Mouse (Mus musculus) Patski (cell line): Measurements from ENCODE around the gene Emx1. TPM values are rescaled to one million over a fixed set of nuclear protein-coding genes. Genes with fewer than 3 reads are reported as not detected.
"Not testable (repeated sequence)": the region's sequence is repeated elsewhere in the genome, so short reads cannot be mapped to it uniquely, and the experiment has no call there.

Experiments used
- ATAC-seq: fragments of 100-300 bp; one replicate; pipeline ENCODE4 v1.8.0; 2021
- CTCF ChIA-PET: fragments of 350-600 bp; sonication (Branson Sonifier 250); formaldehyde crosslinking; loops from one replicate; lab custom pipeline; 2022; ENCODE audit warnings: inconsistent platforms; lab: Charles Lee
- POLR2A ChIA-PET: fragments of 350-600 bp; sonication (Branson Sonifier 250); formaldehyde crosslinking; loops from one replicate; lab custom pipeline; 2022; ENCODE audit warnings: antibody characterized with exemption, inconsistent platforms; lab: Charles Lee
- DNase-seq: peaks from one replicate; pipeline ENCODE4 v3.0.0-alpha.2; 2011; ENCODE audit warnings: low read depth, low spot score
- H3K27me3 ChIP-seq: fragments of 371-371 bp; one replicate; pipeline ENCODE4 v1.5.1; 2021
- CTCF ChIP-seq: fragments of 100-300 bp; IDR thresholded peaks from one replicate; pipeline ENCODE4 v1.5.1; 2021
- in situ Hi-C: fragments of 300-500 bp; cut with MboI; formaldehyde crosslinking; loops from 3 replicates; pipeline ENCODE4 v1.11.1; 2018; ENCODE audit warnings: low pct_unique_long_range_greater_than_20kb, mixed read lengths
- polyA plus RNA-seq: library from polyadenylated mRNA; unstranded; gene quantifications from one replicate; pipeline ENCODE4 v1.2.3, GENCODE M21; 2021

Emx1 gene
- polyA plus RNA-seq, 1 experiment from 2014 or later, result not detected

- peak; percentile 26 for ATAC-seq
- in situ Hi-C loops, DNase-seq, H3K27me3 ChIP-seq: not testable (repeated sequence)
- TF ChIP-seq CTCF, result peak; percentile 74
- ChIA-PET CTCF (interaction anchor here (0.8 to 3.0 kb wide), 11 partner anchors 25 to 270 kb away, joined by 3 to 21 read pairs (median 3); no protein-coding TSS in a partner anchor), POLR2A (interaction anchor here (0.9 kb wide), 1 partner anchor 77 kb away, joined by 3 read pairs; no protein-coding TSS in a partner anchor)
These were observed 28.0 kb upstream of the Emx1 start for GRCm38 (mm10) chr6:85159092-85159760.

DNA sequence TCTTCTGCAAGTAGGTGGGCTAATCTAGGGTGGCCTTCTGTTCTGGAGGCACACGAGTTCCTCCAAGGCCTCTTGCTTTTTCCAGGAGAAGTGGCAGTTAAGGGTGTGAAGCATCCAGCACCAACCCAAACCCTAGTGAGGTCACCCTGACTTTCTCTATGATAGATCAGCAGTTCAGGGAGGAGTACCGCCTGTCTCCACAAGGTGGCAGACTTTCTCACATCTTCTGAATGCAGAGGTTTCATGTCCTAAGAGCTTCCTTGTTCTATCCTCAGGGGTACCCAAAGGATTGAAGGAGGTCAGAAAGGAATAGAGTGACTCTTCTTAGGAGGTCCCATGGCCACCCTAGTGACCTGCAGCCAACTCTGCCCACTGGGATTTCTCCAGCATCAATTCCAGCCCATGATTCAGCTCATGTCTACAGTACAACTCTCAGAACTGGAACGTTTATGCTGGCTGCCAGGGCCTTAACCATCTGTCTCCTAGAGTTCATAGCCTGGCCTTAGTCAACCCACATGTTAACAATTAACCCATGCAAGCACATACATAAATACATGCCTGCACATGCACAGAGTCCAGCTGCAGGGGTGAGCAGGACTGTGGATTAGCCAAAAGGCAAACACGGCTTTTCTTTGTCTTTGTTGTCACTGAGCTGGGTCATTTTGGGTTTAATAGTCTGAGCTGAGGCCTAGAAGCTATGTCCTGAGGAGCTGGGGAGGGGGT, 26.9 kb upstream of the Emx1 start:
- H3K27me3 ChIP-seq, result peaks cover 5% of the 10 kb centered on the region
- peak; percentile 89 for TF ChIP-seq CTCF
- ATAC-seq, result no peak
- POLR2A ChIA-PET, result interaction anchor here (0.6 to 1.0 kb wide), 3 partner anchors 12 to 239 kb away, joined by 3 read pairs; no protein-coding TSS in a partner anchor
- in situ Hi-C loops, result loop anchor here (5.0 kb wide), 2 partner anchors 77 to 252 kb away; no protein-coding TSS in a partner anchor
- DNase-seq, result no peak
- CTCF ChIA-PET, result interaction anchor here (0.7 to 3.0 kb wide), 15 partner anchors 9 to 250 kb away, joined by 3 to 21 read pairs (median 3); partner anchors contain the start of gene Spr

DNA sequence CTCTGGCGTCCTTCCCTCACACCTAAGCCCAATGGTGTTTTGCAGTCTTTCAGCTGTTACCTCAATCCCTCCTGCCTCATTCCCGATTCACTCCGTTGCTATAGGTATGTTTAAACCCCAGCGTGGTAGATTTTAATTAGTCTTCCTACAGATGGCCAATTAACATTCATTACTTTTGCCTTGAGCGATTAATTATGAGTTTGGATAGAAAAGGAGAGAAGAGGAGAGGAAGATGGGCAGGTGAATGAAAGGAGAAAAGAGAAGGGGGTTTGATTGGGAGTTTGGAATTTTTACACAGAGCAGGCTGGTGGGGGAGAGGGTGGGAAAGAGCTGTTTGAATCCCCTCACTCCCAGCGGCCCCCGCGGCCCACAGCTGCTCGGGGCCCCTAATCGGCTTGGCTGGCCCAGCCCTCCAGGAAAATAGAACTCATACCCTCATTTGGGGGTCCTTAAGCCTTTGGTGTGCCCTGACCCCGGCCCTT, 21.8 kb upstream of the Emx1 start:
- H3K27me3 ChIP-seq, result peaks cover 39% of the 10 kb centered on the region
- ATAC-seq, result no peak
- no peak for TF ChIP-seq CTCF
- DNase-seq, result no peak
- POLR2A ChIA-PET, result no interaction called here
- CTCF ChIA-PET, result no interaction called here
- in situ Hi-C loops, result no loop called here

DNA sequence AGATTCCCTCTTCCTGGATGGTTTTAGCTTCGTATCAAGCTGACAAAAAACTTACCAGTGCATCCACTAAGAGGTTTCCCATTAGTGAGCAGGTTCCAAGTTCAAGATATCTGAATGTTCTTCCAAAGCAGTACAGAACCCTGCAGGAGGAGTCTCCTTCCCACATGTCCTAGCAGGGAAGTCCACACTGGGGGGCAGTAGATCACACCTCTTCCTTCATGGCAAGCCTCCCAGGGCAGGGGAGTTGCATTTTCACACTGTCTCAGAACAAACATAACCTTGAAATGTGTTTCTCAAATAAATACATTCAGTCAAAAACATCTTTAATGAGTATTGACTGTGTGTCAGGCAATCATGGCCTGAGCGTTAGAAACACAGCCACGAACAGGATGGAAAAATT, 7.7 kb upstream of the Emx1 start:
- in situ Hi-C loops, result no loop called here
- no peak for DNase-seq
- ATAC-seq, result no peak
- no peak for TF ChIP-seq CTCF
- CTCF ChIA-PET, result no interaction called here
- POLR2A ChIA-PET, result no interaction called here
- peaks cover 30% of the 10 kb centered on the region for H3K27me3 ChIP-seq

GRCm38 (mm10) chr6:85180036-85180435, 7.2 kb upstream of the Emx1 start:
- POLR2A ChIA-PET, result no interaction called here
- H3K27me3 ChIP-seq, result peaks cover 32% of the 10 kb centered on the region
- no peak for DNase-seq
- in situ Hi-C loops, result no loop called here
- TF ChIP-seq CTCF, result no peak
- ATAC-seq, result no peak
- CTCF ChIA-PET, result no interaction called here

DNA sequence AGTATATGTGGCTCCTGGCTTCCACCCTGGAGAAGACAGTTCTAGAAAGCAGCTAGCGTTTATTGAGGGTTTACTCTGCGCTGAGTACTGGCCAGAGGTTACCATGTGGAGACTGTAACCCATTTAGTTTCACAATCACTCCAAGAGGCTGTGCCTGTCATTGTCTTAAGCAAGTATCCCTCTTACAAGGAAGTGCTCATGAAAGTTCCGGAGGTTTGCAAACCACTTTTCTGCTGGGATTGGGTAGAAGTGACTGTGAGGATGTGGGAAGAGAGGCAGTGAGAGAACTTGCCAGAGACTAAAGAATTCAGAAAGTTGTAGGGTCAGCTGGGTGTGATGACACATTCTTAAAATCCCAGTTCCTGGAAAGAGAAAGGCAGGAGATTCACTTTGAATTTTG, 3.3 kb upstream of the Emx1 start:
- TF ChIP-seq CTCF, result no peak
- H3K27me3 ChIP-seq, result peaks cover 52% of the 10 kb centered on the region
- DNase-seq (no peak), ATAC-seq (no peak)
- in situ Hi-C loops, result no loop called here
- ChIA-PET POLR2A (no interaction called here), CTCF (no interaction called here)

- POLR2A ChIA-PET, result no interaction called here
- DNase-seq, result no peak
- no peak for ATAC-seq
These were observed 1.1 kb upstream of the Emx1 start for GRCm38 (mm10) chr6:85186033-85186743.

GRCm38 (mm10) chr6:85186744-85187059, 536 bp upstream of the Emx1 start:
- in situ Hi-C loops, result no loop called here
- TF ChIP-seq CTCF, result no peak
- H3K27me3 ChIP-seq, result peaks cover 68% of the 10 kb centered on the region
- DNase-seq (no peak), ATAC-seq (no peak)
- ChIA-PET POLR2A (no interaction called here), CTCF (no interaction called here)

More at GRCm38 (mm10) chr6:85186033-85186743, 1.1 kb upstream of the Emx1 start:
- in situ Hi-C loops, result no loop called here
- CTCF ChIA-PET, result no interaction called here
- peaks cover 65% of the 10 kb centered on the region for H3K27me3 ChIP-seq
- TF ChIP-seq CTCF, result no peak

DNA sequence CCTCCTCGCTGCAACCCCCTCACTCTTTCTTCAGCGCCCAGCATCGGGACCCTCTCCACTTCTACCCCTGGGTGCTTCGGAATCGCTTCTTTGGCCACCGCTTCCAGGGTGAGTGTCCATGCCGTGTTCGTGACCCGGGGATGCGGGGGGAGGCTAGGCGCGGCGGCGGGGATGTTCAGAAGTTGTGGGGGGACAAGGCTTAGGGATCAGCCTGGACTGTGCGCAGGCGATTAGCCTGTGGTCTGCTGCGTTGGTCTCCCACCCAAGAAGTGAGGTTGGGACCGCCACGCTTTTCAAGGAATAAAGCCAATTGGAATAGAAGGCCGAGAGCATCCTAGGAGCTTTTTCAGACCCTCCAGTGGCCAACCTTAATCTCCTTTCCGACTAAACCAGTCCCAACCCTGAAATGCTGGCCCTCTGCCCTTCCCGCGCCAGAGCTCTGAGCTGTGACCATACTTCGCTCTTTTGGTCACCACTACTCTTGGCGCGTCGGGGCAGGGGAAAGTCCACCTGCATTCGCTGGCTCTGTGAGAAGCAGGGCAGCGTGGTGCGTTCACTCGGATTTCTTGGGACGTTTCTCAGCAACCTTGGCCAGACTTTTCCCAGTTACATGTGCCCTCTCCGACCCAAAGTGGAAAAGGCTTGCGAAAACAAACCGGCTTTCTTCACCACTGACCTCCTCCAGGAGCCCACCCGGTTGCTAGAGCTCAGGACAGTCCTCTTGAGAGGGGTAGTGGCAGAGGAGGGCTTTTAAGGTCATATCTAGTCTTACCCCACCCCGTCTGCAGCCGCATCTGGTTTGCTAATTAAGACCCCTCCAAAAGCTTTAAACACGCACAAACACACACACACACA, 1.2 kb downstream of the Emx1 start:
- POLR2A ChIA-PET, result no interaction called here
- CTCF ChIA-PET, result no interaction called here
- DNase-seq (no peak), ATAC-seq (no peak)
- no peak for TF ChIP-seq CTCF
- peaks cover 79% of the 10 kb centered on the region for H3K27me3 ChIP-seq
- in situ Hi-C loops, result no loop called here

GRCm38 (mm10) chr6:85189361-85189760, 2.1 kb downstream of the Emx1 start:
- CTCF ChIA-PET, result interaction anchor here (0.6 kb wide), 1 partner anchor 693 kb away, joined by 3 read pairs; no protein-coding TSS in a partner anchor
- ATAC-seq, result no peak
- in situ Hi-C loops, result no loop called here

More at GRCm38 (mm10) chr6:85189361-85189760, 2.1 kb downstream of the Emx1 start:
- peaks cover 79% of the 10 kb centered on the region for H3K27me3 ChIP-seq
- TF ChIP-seq CTCF, result no peak
- DNase-seq, result no peak
- POLR2A ChIA-PET, result no interaction called here
